8 mouse cellular contexts compared by ENCODE assay signal in genomic region chr4:74012700-74013099, GRCm38 (mm10). TPM values are rescaled to one million over a fixed set of nuclear protein-coding genes. Genes with fewer than 3 reads are reported as not detected.
A peak's percentile ranks its signal among the peaks of the same experiment; 100 is the strongest.
DNase-seq lines count a peak whose midpoint lies in the region; ATAC-seq and TF ChIP-seq lines count a peak whose summit lies in the region.

No protein-coding gene starts in this region.

- no peak overlapping the region for H3K27ac ChIP-seq in lung, embryonic 15.5 days
- H3K27ac ChIP-seq in intestine, postnatal 0 days (ENCODE audit: low read depth, low read length) = no peak overlapping the region
- H3K27ac ChIP-seq in stomach, embryonic 16.5 days (ENCODE audit: low read length) = no peak overlapping the region

- TF ChIP-seq CTCF in intestine, postnatal 0 days (IDR thresholded peaks at IDR 0.05; ENCODE audit: low read depth) = no peak

- 43% methylated on average over 4 of the region's 4 CpGs for WGBS in lung, embryonic 15.5 days
- 42% methylated on average over 4 of the region's 4 CpGs for WGBS in intestine, postnatal 0 days
- WGBS in stomach, embryonic 16.5 days = 44% methylated on average over 4 of the region's 4 CpGs

- no peaks in the 10 kb centered on the region; the same call in 1 of the 2 replicates for H3K27me3 ChIP-seq in lung, embryonic 15.5 days
- H3K27me3 ChIP-seq in intestine, postnatal 0 days (replicated peaks; ENCODE audit: control insufficient read depth, insufficient read depth, low read length) = 0 out of 2 replicates have a peak, but pooled peaks cover 6% of the 10 kb centered on the region
- H3K27me3 ChIP-seq in stomach, embryonic 16.5 days (ENCODE audit: control insufficient read depth, insufficient read depth, low read length) = peaks cover 7% of the 10 kb centered on the region; the same call in 1 of the 2 replicates

- ATAC-seq in lung, embryonic 15.5 days (ENCODE audit: borderline replicate concordance, extremely low read depth, low FRiP score, low TSS enrichment) = no peak
- no peak for ATAC-seq in intestine, postnatal 0 days
- ATAC-seq in stomach, embryonic 16.5 days (ENCODE audit: insufficient read depth, low FRiP score) = no peak
- no peak for ATAC-seq in CD4-positive, CD25-positive, alpha-beta regulatory T cell, adult 4 months

- peak overlapping the region; percentile 52; the same call in 1 of the 2 replicates for H3K4me3 ChIP-seq in lung, embryonic 15.5 days
- peak overlapping the region; percentile 44; the same call in 1 of the 2 replicates for H3K4me3 ChIP-seq in intestine, postnatal 0 days (ENCODE audit: low read depth, low read length)
- no peak overlapping the region for H3K4me3 ChIP-seq in stomach, embryonic 16.5 days (replicated peaks; ENCODE audit: low read length)

- peak overlapping the region; percentile 94 for H3K4me2 ChIP-seq in lung, embryonic 15.5 days
- H3K4me2 ChIP-seq in intestine, postnatal 0 days (replicated peaks; ENCODE audit: low read depth) = no peak overlapping the region; the same call in 1 of the 2 replicates
- H3K4me2 ChIP-seq in stomach, embryonic 16.5 days (ENCODE audit: low read depth, low read length) = peak overlapping the region; percentile 88

- peak; percentile 8 for DNase-seq in cerebellum, adult 9-10 months
- DNase-seq in cerebellum, postnatal 10 days = no peak
- no peak for DNase-seq in lung, adult 18-20 months
- DNase-seq in lung, postnatal 10 days = no peak

- peaks cover 13% of the 10 kb centered on the region for H3K4me1 ChIP-seq in lung, embryonic 15.5 days
- no peaks in the 10 kb centered on the region; the same call in 1 of the 2 replicates for H3K4me1 ChIP-seq in intestine, postnatal 0 days (replicated peaks; ENCODE audit: control insufficient read depth, insufficient read depth, low read length)
- peaks cover 3% of the 10 kb centered on the region; the same call in 1 of the 2 replicates for H3K4me1 ChIP-seq in stomach, embryonic 16.5 days (ENCODE audit: control insufficient read depth, insufficient read depth, low read length)

- no peaks in the 10 kb centered on the region for H3K36me3 ChIP-seq in lung, embryonic 15.5 days
- no peaks in the 10 kb centered on the region for H3K36me3 ChIP-seq in intestine, postnatal 0 days (ENCODE audit: control insufficient read depth, insufficient read depth)
- H3K36me3 ChIP-seq in stomach, embryonic 16.5 days (ENCODE audit: control insufficient read depth, insufficient read depth, low read length) = no peaks in the 10 kb centered on the region

- H3K9ac ChIP-seq in lung, embryonic 15.5 days = no peak overlapping the region
- H3K9ac ChIP-seq in intestine, postnatal 0 days (ENCODE audit: low read depth, low read length) = no peak overlapping the region
- no peak overlapping the region for H3K9ac ChIP-seq in stomach, embryonic 16.5 days (ENCODE audit: low read length)

- H3K9me3 ChIP-seq in lung, embryonic 15.5 days = no peaks in the 10 kb centered on the region
- no peaks in the 10 kb centered on the region for H3K9me3 ChIP-seq in intestine, postnatal 0 days (ENCODE audit: control insufficient read depth)
- no peaks in the 10 kb centered on the region for H3K9me3 ChIP-seq in stomach, embryonic 16.5 days (replicated peaks; ENCODE audit: control insufficient read depth, low read length)

RNA-seq across cellular contexts. Expression of gene Frmd3, which starts 0.5 kb away (rescaled TPM):
- polyA plus RNA-seq in lung, embryonic 15.5 days (2015; fragmentation: Nextera tagmentation; extraction: Ambion mirVana) = 0.77 and 0.83 TPM in 2 replicates
- 0.53 and 0.54 TPM in 2 replicates for polyA plus RNA-seq in intestine, postnatal 0 days (2015; fragmentation: Nextera tagmentation; extraction: Ambion mirVana)
- polyA plus RNA-seq in stomach, embryonic 16.5 days (2015; fragmentation: Nextera tagmentation; extraction: Ambion mirVana) = 0.67 and 0.70 TPM in 2 replicates
- polyA plus RNA-seq in CD4-positive, CD25-positive, alpha-beta regulatory T cell, adult 4 months (2017; shearing (Covaris generic)) = not detected
